Mouse (Mus musculus) heart, postnatal 10 days (tissue): ENCODE measurements around the gene Rara. TPM values are rescaled to one million over a fixed set of nuclear protein-coding genes. Genes with fewer than 3 reads are reported as not detected.
"Not testable (repeated sequence)": the region's sequence is repeated elsewhere in the genome, so short reads cannot be mapped to it uniquely, and the experiment has no call there.

Source experiments
- DNase-seq, 2 experiments: peaks; one replicate each; pipeline ENCODE4 v3.0.0; 2021
- intact Hi-C: fragments of 180-260 bp; cut with DNase I; formaldehyde crosslinking; loops from one replicate; pipeline ENCODE4 v1.15.1; 2025
- total RNA-seq, 2 experiments: library from RNA; stranded (reverse); gene quantifications; 2 replicates each; pipeline ENCODE4 v1.2.3; 2021

Rara gene
- total RNA-seq: 10 to 100 TPM; 31.9 to 33.0 TPM

GRCm38 (mm10) chr11:98927438-98928076, at the start of gene Rara:
TSS of gene Rara (plus strand) at chr11:98927818.
- intact Hi-C loops: no loop called here
- no peak for DNase-seq

GRCm38 (mm10) chr11:98887703-98888102, 39.9 kb upstream of the Rara start:
- intact Hi-C loops: no loop called here

GRCm38 (mm10) chr11:98889077-98889476, 38.5 kb upstream of the Rara start:
- intact Hi-C loops: no loop called here
- no peak for DNase-seq

More at GRCm38 (mm10) chr11:98887703-98888102, 39.9 kb upstream of the Rara start:
- DNase-seq: no peak

- intact Hi-C loops: no loop called here
- DNase-seq: no peak
Measured at GRCm38 (mm10) chr11:98889977-98890376, 37.6 kb upstream of the Rara start.

- no peak for DNase-seq
- intact Hi-C loops: no loop called here
Measured at GRCm38 (mm10) chr11:98892426-98892825, 35.2 kb upstream of the Rara start.

GRCm38 (mm10) chr11:98900529-98901125, 27.0 kb upstream of the Rara start:
- intact Hi-C loops: no loop called here
- DNase-seq: no peak

GRCm38 (mm10) chr11:98902621-98903245, 24.9 kb upstream of the Rara start:
- no peak for DNase-seq
- intact Hi-C loops: no loop called here

- DNase-seq: no peak
- intact Hi-C loops: no loop called here
Measured at GRCm38 (mm10) chr11:98904577-98904976, 23.0 kb upstream of the Rara start.

GRCm38 (mm10) chr11:98905033-98905432, 22.6 kb upstream of the Rara start:
- no peak for DNase-seq
- intact Hi-C loops: loop anchor here (5.0 kb wide), 1 partner anchor 208 kb away; no protein-coding TSS in a partner anchor

- intact Hi-C loops: loop anchor here (5.0 kb wide), 1 partner anchor 208 kb away; no protein-coding TSS in a partner anchor
- DNase-seq: no peak
Measured at GRCm38 (mm10) chr11:98905583-98905982, 22.0 kb upstream of the Rara start.

- intact Hi-C loops: loop anchor here (5.0 kb wide), 1 partner anchor 210 kb away; no protein-coding TSS in a partner anchor
- DNase-seq: no peak
Measured at GRCm38 (mm10) chr11:98907063-98907436, 20.6 kb upstream of the Rara start.

- peak; percentile 98 for DNase-seq
- intact Hi-C loops: loop anchor here (5.0 kb wide), 1 partner anchor 210 kb away; no protein-coding TSS in a partner anchor
Measured at GRCm38 (mm10) chr11:98907437-98908173, 20.0 kb upstream of the Rara start, which contains the start of gene Cdc6. TSS of gene Cdc6 (plus strand) at chr11:98907801.

- DNase-seq: peak; percentile 76 to 80
- intact Hi-C loops: loop anchor here (1.0 to 5.0 kb wide), 2 partner anchors 50 to 212 kb away; no protein-coding TSS in a partner anchor
Measured at GRCm38 (mm10) chr11:98909654-98910053, 18.0 kb upstream of the Rara start.

- peak in 1 of 2 experiments; percentile 62 for DNase-seq
- intact Hi-C loops: no loop called here
Measured at GRCm38 (mm10) chr11:98910415-98910814, 17.2 kb upstream of the Rara start.

GRCm38 (mm10) chr11:98911498-98911897, 16.1 kb upstream of the Rara start:
- intact Hi-C loops: no loop called here
- no peak for DNase-seq

GRCm38 (mm10) chr11:98914196-98914595, 13.4 kb upstream of the Rara start:
- intact Hi-C loops: no loop called here
- DNase-seq: no peak

GRCm38 (mm10) chr11:98916376-98916775, 11.2 kb upstream of the Rara start:
- DNase-seq, intact Hi-C loops: not testable (repeated sequence)

- DNase-seq: peak in 1 of 2 experiments; percentile 49
- intact Hi-C loops: no loop called here
Measured at GRCm38 (mm10) chr11:98917428-98918005, 10.1 kb upstream of the Rara start.

GRCm38 (mm10) chr11:98918231-98918630, 9.4 kb upstream of the Rara start:
- DNase-seq: peak in 1 of 2 experiments; percentile 56
- intact Hi-C loops: no loop called here

- intact Hi-C loops: no loop called here
Measured at GRCm38 (mm10) chr11:98919009-98919408, 8.6 kb upstream of the Rara start.

More at GRCm38 (mm10) chr11:98919009-98919408, 8.6 kb upstream of the Rara start:
- DNase-seq: no peak
